Mouse (Mus musculus) heart, adult 9 months (tissue): ENCODE results near the gene Omp.
"Not testable (repeated sequence)": the region's sequence is repeated elsewhere in the genome, so short reads cannot be mapped to it uniquely, and the experiment has no call there.

ENCODE experiments used
- DNase-seq, 2 experiments: peaks; one replicate each; pipeline ENCODE4 v3.0.0; 2022; ENCODE audit warnings: low spot score in 2 of 2

Gene Omp

DNA sequence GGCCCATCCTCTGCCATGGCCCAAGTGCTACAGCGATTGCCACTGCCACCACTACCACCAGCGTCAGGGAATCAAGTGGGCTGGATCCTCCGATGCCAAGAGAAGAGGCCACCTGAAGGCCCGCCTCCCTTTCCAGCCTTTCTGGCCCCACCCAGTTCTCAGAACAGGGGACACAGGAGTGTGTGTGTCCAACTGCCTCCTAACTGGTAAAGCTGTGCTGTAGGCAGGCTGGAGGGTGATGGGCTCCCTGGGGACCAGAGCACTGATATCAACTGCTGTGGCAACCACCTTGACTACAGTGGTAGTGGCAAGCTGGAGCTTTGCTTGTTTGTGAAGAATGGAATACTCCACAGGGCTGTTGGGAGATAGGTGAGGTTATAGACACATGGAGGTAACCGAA is at the start of gene Omp:
Gene Omp (minus strand): TSS at position 101 of the 400 bp plus-strand sequence.
- no peak for DNase-seq

GRCm38 (mm10) chr7:98194026-98194792 is 48.9 kb upstream of the Omp start:
- DNase-seq, result no peak

GRCm38 (mm10) chr7:98193515-98194025 is 48.3 kb upstream of the Omp start:
- DNase-seq, result no peak

GRCm38 (mm10) chr7:98191571-98192250 is 46.4 kb upstream of the Omp start:
- no peak for DNase-seq

GRCm38 (mm10) chr7:98190578-98190977 is 45.3 kb upstream of the Omp start:
- no peak for DNase-seq

DNA sequence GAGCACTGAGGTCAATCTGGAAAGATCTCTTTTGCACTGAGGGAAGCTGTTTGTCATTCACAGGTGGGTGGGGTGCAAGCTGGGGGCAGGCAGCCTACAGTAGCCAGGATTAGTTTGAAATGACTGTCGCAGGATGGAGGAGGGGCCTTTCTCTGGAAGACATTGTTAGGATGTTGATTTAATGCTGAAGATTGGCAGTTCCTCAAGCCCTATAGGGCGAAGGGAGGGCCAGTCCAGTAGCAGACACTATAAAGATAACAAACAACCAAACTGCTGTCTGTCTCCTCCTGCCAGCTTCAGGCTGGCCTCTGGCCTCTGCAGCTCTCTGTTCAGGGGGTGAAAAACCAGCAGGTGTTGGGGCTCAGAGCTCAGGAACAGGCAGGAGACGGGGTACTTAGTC is 44.4 kb upstream of the Omp start:
- no peak for DNase-seq

GRCm38 (mm10) chr7:98188680-98189079 is 43.4 kb upstream of the Omp start:
- DNase-seq, result no peak

DNA sequence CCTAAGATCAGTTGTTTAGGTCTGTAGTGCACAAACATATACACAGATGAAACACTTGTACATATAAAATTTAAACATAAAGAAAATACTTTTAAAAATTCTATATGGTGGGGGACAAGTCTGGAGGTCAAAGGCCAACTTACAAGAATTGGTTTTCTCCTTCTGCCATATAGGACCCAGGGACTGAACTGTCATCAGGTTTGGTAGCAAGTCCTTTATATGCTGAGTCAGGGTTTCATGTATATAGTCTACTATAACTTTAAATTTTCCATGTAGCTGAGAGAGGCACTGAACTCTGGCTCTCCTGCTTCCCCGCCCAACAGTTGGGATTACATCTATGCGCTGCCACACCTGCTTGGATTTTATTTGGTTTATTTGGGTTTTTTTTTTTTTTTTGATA is 42.9 kb upstream of the Omp start:
- DNase-seq, result no peak

GRCm38 (mm10) chr7:98187332-98187731 is 42.0 kb upstream of the Omp start:
- DNase-seq, result not testable (repeated sequence)

DNA sequence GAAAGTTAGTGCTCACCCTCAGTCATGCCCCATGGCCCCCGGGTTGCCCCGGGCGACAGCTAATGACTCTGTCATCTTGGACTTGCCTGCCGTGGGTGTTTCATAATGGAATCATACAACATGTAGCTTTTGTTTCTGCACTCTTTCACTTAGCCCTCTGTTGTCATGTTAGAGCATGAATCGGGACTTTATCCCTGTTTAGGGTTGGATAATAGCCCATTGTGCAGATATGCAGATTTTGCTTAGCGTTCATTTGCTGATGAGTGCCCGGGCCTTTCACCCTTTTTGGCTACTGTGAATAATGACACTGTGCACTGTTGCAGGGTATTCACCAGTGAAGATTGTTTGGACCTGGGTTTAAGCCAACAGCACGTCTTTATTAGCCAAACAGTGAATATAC is 41.3 kb upstream of the Omp start:
- DNase-seq, result no peak

DNA sequence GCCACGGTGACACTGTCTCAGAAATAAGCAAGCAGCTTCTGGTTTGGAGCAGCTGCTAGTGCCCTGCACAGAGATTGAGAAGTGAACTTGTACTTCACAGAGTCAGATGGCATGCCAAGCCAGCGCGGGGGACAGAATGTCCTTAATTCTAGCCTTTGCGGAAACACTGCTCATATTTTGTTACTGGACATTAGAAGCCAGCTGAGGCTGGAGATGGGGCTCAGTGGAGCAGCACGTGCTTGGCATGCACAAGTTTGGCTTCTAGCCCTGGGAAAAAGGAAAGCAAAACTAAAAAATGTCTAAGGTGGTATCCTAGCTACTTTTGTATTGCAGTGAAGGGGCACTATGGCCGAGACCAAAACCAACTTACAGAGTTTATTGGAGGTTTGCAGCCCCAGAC is 40.0 kb upstream of the Omp start:
- no peak for DNase-seq

DNA sequence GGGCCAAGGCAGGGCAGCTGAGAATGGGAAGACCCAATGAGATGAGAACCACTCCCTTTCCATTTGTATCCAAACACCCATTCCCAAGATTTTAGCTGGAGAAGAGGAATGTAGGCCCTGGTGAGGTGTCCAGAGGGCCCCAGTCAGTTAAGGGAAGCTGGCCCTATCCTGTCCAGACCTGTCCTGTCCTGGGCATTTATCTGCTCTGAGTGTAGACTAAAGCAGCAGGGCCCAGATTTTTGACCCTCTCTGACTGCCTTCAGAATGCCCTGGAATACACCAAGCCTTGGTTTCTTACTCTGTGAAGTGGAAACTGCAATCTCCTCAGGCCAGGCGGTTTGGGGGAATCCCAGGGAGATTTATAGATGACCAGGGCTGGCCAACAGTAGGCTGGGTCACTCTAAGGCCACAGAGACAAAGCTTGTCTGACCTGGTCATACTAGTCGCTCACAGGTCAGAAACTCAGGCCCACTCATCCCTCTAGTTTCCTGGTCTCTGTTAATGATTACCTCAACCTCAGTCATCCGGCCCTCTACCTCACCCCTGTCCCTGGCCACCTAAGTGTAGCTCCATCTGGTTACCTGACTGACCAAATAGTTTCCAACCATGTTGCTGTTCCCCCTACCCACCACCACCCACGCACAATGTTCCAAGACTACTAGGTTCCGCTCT is 33.4 kb upstream of the Omp start:
- DNase-seq, result no peak

DNA sequence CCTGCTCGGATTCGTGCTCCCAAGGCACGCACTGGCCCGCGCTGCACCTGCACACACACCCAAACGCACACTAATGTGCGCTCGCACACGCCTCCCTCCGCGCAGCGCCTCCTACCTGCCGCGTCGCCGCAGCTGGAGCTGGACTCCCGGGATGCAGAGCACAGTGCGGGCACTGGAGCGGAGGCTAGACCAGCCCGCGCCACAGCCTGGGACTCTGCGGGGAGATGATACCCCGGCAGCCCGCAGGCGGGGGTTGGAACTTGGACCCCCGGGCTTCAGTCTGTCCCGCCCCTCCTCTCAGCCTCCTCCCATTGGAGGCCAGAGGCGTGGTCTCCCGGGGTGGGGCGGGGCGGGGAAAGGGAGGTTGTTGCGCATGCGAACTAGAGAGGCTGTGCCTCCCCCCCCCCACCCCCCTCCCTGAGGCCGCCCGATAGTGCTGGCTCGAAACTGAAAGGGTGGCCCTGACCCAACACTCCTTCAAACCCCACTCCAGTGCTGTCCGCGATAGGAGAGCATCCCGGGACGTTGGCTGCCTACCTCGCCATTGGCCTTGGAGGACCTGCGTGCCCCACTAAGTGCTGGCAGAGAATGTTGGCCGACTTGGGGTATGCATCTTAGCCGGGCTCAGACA is 32.7 kb upstream of the Omp start, which contains the start of gene Capn5:
Gene Capn5 (minus strand): TSS at position 346 of the 631 bp plus-strand sequence.
- DNase-seq, result peak; percentile 71 to 74

DNA sequence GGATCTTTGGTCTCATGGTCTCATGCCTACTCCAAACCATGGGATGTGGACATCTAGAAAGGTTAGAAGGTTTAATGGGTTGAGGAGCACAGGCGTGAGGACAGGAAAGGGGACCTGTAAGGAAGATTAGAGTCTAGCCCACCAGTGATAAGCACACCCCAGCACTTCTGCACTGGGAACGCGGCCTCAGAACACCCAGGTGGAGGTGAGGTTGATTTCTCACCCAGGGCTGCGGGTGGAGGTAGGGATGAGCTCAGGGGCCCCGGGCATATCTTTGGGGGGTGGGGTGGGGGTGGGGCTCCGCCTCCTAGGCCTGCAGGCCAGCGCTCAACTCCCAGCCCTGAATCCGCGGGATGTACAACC is 32.2 kb upstream of the Omp start:
- DNase-seq, result no peak

- DNase-seq, result no peak
These were observed 31.8 kb upstream of the Omp start for GRCm38 (mm10) chr7:98177071-98177485.

GRCm38 (mm10) chr7:98176322-98177070 is 31.2 kb upstream of the Omp start:
- DNase-seq, result no peak

DNA sequence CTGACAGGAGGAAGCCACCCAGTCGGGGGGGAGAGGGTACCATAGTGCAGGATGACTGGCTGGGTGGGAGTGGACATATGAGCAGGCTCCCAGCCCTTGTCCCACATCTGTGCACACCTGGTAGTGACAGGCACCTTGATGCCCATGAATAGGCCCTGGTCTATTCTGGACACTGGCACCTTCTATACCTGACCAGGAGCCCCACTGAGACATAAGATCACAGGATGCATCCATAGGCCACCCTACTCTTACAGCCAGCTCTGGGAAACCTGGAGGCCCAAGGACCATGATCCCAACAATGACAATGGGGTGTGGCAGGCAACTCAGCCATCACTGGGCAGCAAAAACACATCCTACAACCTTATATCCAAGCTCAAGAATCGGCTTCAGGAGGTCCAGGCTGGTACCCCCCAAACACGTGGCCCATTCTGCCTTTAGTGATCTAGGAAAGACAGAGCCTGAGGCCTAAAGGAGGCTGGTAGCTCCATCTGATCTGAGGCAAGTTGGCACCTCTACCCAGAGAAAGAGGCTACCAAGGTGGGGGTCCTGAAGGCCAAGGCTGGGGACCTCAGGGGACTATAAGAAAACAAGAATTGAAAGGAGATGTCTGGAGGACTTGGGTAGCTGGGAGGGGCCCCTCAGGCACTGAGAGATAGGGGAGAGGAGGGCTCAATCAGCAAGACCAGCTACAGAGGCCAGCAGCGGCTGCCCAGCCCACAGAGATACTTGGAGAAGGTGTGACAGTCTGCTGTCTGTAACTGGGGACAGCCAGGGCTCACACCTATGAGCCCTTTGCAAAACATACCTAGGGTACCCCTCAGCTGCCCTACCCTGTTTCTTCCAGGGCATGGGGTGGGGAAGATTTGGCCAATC is 29.8 kb upstream of the Omp start:
- no peak for DNase-seq

- no peak for DNase-seq
These were observed 28.1 kb upstream of the Omp start for GRCm38 (mm10) chr7:98173408-98173807.

GRCm38 (mm10) chr7:98172661-98173060 is 27.4 kb upstream of the Omp start:
- no peak for DNase-seq
